Mouse (Mus musculus) intestine, embryonic 14.5 days (tissue): ENCODE results near the gene Zkscan16. TPM values are rescaled to one million over a fixed set of nuclear protein-coding genes. Genes with fewer than 3 reads are reported as not detected.
A peak's percentile ranks its signal among the peaks of the same experiment; 100 is the strongest.

Experiments used
- ATAC-seq: fragments of 200-750 bp; cut with Nextera tagmentation; replicated peaks from 2 replicates; pipeline ENCODE4 v1.8.0; 2017; ENCODE audit warnings: low read depth, moderate number of reproducible peaks, moderate TSS enrichment, moderate library complexity; ENCODE audit not compliant: low FRiP score, low TSS enrichment
- DNase-seq: peaks from one replicate; pipeline ENCODE4 v3.0.0-alpha.2; 2018; ENCODE audit warnings: low spot score
- H3K27ac ChIP-seq: fragments of 300-500 bp; sonication (generic); 2 replicates; pipeline ENCODE4 v1.5.1; 2014; ENCODE audit warnings: low read depth, mild to moderate bottlenecking, control low read depth
- H3K27me3 ChIP-seq: fragments of 300-500 bp; sonication (generic); replicated peaks from 2 replicates; pipeline ENCODE4 v1.6.1; 2014; ENCODE audit warnings: low read length, control low read depth; ENCODE audit not compliant: control insufficient read depth, insufficient read depth
- H3K36me3 ChIP-seq: fragments of 300-500 bp; sonication (generic); 2 replicates; pipeline ENCODE4 v1.6.1; 2014; ENCODE audit warnings: low read length, control low read depth; ENCODE audit not compliant: control insufficient read depth, insufficient read depth
- H3K4me1 ChIP-seq: fragments of 300-500 bp; sonication (generic); replicated peaks from 2 replicates; pipeline ENCODE4 v1.6.1; 2014; ENCODE audit warnings: low read length, control low read depth, mixed read lengths; ENCODE audit not compliant: control insufficient read depth, insufficient read depth
- H3K4me2 ChIP-seq: fragments of 300-500 bp; sonication (generic); 2 replicates; pipeline ENCODE4 v1.6.1; 2014; ENCODE audit warnings: low read length
- H3K4me3 ChIP-seq: fragments of 300-500 bp; sonication (generic); 2 replicates; pipeline ENCODE4 v1.5.1; 2014; ENCODE audit warnings: low read depth, low read length, control low read depth, mixed read lengths
- H3K9ac ChIP-seq: fragments of 300-500 bp; sonication (generic); 2 replicates; pipeline ENCODE4 v1.6.1; 2014; ENCODE audit warnings: mild to moderate bottlenecking, low read length
- H3K9me3 ChIP-seq: fragments of 300-500 bp; sonication (generic); 2 replicates; pipeline ENCODE4 v1.6.1; 2016; ENCODE audit warnings: low read length, control low read depth; ENCODE audit not compliant: control insufficient read depth
- WGBS: fragments of 180-500 bp; shearing (Covaris S2); extraction: QIAGEN DNeasy Blood & Tissue Kit; methylation state at CpG from one replicate; pipeline ENCODE4 v1.1.7; 2014; 5-methylcytosine and 5-hydroxymethylcytosine counted together
- polyA plus RNA-seq: library from polyadenylated mRNA; unstranded; fragments of >200 nt; fragmentation: Nextera tagmentation; extraction: Ambion mirVana; gene quantifications from 2 replicates; pipeline ENCODE4 v1.2.1, GENCODE M21; 2014

Zkscan16 gene
- polyA plus RNA-seq, 1 experiment from 2014 or later, result 0.73 TPM

DNA sequence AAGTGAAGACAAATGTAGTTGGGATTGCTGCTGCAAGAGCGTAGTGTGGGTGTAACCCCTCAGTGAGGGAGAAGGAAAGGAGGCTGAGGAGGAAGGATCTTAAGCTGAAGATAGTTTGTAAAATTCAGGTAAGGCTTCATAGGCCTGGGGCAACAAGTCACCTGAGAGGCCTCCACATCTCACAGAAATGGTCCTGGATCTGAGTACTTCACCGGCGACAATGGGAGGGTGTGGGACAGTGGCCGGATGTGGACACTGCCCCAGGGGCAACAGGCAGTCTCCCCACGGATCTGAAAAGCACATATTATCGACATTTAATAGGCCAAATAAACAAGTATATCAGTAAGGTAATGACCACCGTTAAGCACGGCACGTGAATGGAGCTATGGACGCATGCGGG is 9.2 kb downstream of the Zkscan16 start:
- Histone ChIP-seq H3K27ac (no peak overlapping the region), H3K27me3 (no peaks in the 10 kb centered on the region), H3K9me3 (no peaks in the 10 kb centered on the region), H3K36me3 (0 out of 2 replicates have a peak, but pooled peaks cover 3% of the 10 kb centered on the region), H3K4me2 (no peak overlapping the region), H3K9ac (no peak overlapping the region), H3K4me1 (no peaks in the 10 kb centered on the region), H3K4me3 (no peak overlapping the region)
- DNase-seq (no peak), ATAC-seq (no peak)
- WGBS, result 91% methylated on average over 11 of the region's 11 CpGs

- DNase-seq (no peak), ATAC-seq (no peak)
- Histone ChIP-seq H3K4me1 (no peaks in the 10 kb centered on the region), H3K36me3 (0 out of 2 replicates have a peak, but pooled peaks cover 1% of the 10 kb centered on the region), H3K4me3 (no peak overlapping the region), H3K9me3 (no peaks in the 10 kb centered on the region), H3K4me2 (no peak overlapping the region), H3K27me3 (no peaks in the 10 kb centered on the region), H3K9ac (no peak overlapping the region), H3K27ac (no peak overlapping the region)
- WGBS, result 93% methylated on average over 15 of the region's 15 CpGs
Observed at GRCm38 (mm10) chr4:58961719-58962118, 18.3 kb downstream of the Zkscan16 start.

- DNase-seq (no peak), ATAC-seq (no peak)
- Histone ChIP-seq H3K36me3 (no peaks in the 10 kb centered on the region), H3K27ac (no peak overlapping the region), H3K4me1 (no peaks in the 10 kb centered on the region), H3K9me3 (no peaks in the 10 kb centered on the region), H3K4me2 (no peak overlapping the region), H3K9ac (no peak overlapping the region), H3K27me3 (no peaks in the 10 kb centered on the region), H3K4me3 (no peak overlapping the region)
- 93% methylated on average over 4 of the region's 4 CpGs for WGBS
Observed at GRCm38 (mm10) chr4:58963271-58963670, 19.8 kb downstream of the Zkscan16 start.

- WGBS, result 87% methylated on average over 1 of the region's 1 CpGs
- DNase-seq (no peak), ATAC-seq (no peak)
- no peaks in the 10 kb centered on the region for H3K27me3 ChIP-seq
- no peak overlapping the region for H3K27ac ChIP-seq
- 0 out of 2 replicates have a peak, but pooled peaks cover under 1% of the 10 kb centered on the region for H3K36me3 ChIP-seq
- H3K4me3 ChIP-seq, result no peak overlapping the region
- no peaks in the 10 kb centered on the region for H3K9me3 ChIP-seq
- no peak overlapping the region for H3K9ac ChIP-seq
- no peak overlapping the region for H3K4me2 ChIP-seq
- H3K4me1 ChIP-seq, result no peaks in the 10 kb centered on the region
Observed at GRCm38 (mm10) chr4:58965136-58965535, 21.7 kb downstream of the Zkscan16 start.

GRCm38 (mm10) chr4:58970678-58971077 is 27.2 kb downstream of the Zkscan16 start:
- H3K27ac ChIP-seq, result no peak overlapping the region
- no peaks in the 10 kb centered on the region for H3K4me1 ChIP-seq
- H3K9ac ChIP-seq, result no peak overlapping the region
- no peak for DNase-seq
- no peaks in the 10 kb centered on the region for H3K27me3 ChIP-seq
- 88% methylated on average over 4 of the region's 4 CpGs for WGBS
- no peak overlapping the region for H3K4me2 ChIP-seq
- H3K4me3 ChIP-seq, result no peak overlapping the region
- peaks cover 10% of the 10 kb centered on the region for H3K36me3 ChIP-seq
- no peaks in the 10 kb centered on the region for H3K9me3 ChIP-seq
- ATAC-seq, result no peak

DNA sequence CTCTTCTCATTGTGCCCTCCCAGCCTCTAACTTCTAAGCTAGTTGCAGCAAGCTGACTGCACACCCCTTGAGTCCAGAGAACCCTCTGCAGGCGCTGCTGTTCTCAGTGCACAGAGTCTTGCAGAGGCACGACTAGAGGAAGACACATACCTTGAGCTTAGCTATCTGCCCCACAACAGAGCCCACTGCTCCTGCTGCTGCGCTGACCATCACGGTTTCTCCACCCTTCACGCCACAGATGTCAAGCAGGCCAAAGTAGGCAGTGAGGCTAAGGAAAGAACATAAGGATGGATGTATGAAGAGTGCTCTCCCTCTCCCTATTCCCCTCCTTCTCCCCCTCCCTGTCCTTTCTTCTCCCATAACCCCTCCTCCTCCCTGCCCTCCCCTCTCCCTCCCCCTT is 32.3 kb downstream of the Zkscan16 start:
- DNase-seq (no peak), ATAC-seq (no peak)
- no peaks in the 10 kb centered on the region for H3K27me3 ChIP-seq
- H3K4me3 ChIP-seq, result no peak overlapping the region
- peaks cover 8% of the 10 kb centered on the region for H3K36me3 ChIP-seq
- no peak overlapping the region for H3K4me2 ChIP-seq
- no peak overlapping the region for H3K9ac ChIP-seq
- 76% methylated on average over 5 of the region's 5 CpGs for WGBS
- no peaks in the 10 kb centered on the region for H3K4me1 ChIP-seq
- H3K9me3 ChIP-seq, result no peaks in the 10 kb centered on the region
- H3K27ac ChIP-seq, result no peak overlapping the region

DNA sequence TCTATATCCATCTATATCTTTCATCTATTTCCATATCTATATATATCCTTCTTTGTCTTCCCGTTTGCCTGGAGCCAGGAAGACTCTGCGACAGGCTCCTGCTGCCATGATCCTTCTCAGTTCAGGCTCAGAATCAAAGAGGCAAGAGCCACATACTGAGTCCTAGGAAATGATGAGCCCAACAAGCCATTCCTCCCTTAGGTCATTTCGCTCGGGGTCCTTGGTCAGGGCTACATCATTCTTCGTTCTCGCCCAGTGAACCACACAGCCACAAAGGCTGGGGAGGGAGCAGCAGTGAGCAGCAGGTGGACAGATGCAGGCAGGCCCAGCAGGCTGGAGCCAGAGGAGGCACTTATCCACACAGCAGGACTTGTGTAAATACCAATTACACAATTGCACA is 38.0 kb downstream of the Zkscan16 start:
- Histone ChIP-seq H3K36me3 (0 out of 2 replicates have a peak, but pooled peaks cover 3% of the 10 kb centered on the region), H3K4me1 (no peaks in the 10 kb centered on the region), H3K9ac (no peak overlapping the region), H3K4me3 (no peak overlapping the region), H3K27ac (no peak overlapping the region), H3K4me2 (no peak overlapping the region), H3K9me3 (no peaks in the 10 kb centered on the region), H3K27me3 (no peaks in the 10 kb centered on the region)
- ATAC-seq (no peak), DNase-seq (no peak)
- 91% methylated on average over 6 of the region's 6 CpGs for WGBS

- H3K36me3 ChIP-seq, result 0 out of 2 replicates have a peak, but pooled peaks cover 3% of the 10 kb centered on the region
- no peaks in the 10 kb centered on the region for H3K27me3 ChIP-seq
- H3K4me2 ChIP-seq, result no peak overlapping the region
- no peaks in the 10 kb centered on the region for H3K9me3 ChIP-seq
- H3K9ac ChIP-seq, result no peak overlapping the region
- DNase-seq (no peak), ATAC-seq (no peak)
- no peak overlapping the region for H3K4me3 ChIP-seq
- 83% methylated on average over 8 of the region's 8 CpGs for WGBS
- 0 out of 2 replicates have a peak, but pooled peaks cover 3% of the 10 kb centered on the region for H3K4me1 ChIP-seq
- no peak overlapping the region for H3K27ac ChIP-seq
Observed at GRCm38 (mm10) chr4:58982806-58983205, 39.4 kb downstream of the Zkscan16 start.

DNA sequence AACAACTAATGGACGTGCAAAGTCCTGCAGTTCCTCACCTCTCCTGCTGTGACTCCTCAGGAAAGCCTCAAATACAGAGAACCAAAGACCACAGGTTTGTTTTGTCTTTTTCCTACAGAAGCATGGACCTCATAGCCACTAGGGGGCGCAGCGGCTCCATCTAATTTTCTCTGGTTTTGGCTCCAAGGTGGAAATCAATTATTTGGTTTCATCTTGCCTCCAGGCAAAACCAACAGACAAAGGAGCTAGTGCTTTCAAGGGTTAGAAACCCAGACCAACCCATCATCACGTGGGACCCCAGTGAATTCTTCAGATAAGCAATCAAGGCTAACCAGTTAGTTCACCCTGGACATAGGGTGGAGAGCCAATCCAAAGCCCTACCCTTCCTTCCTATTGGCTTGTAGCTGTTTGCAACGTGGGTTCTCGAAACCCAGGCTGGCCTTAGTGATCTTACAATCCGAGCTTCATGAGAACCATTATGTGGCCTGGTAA is 41.8 kb downstream of the Zkscan16 start:
- 23% methylated on average over 7 of the region's 7 CpGs for WGBS
- peak; percentile 93 for DNase-seq

More for the DNA sequence above, 41.8 kb downstream of the Zkscan16 start:
- H3K4me2 ChIP-seq, result no peak overlapping the region
- H3K27ac ChIP-seq, result no peak overlapping the region
- H3K4me3 ChIP-seq, result no peak overlapping the region
- H3K36me3 ChIP-seq, result no peaks in the 10 kb centered on the region
- H3K4me1 ChIP-seq, result 0 out of 2 replicates have a peak, but pooled peaks cover 4% of the 10 kb centered on the region
- H3K9ac ChIP-seq, result no peak overlapping the region
- ATAC-seq, result peak; percentile 43; the same call in 1 of the 2 replicates
- no peaks in the 10 kb centered on the region for H3K27me3 ChIP-seq
- no peaks in the 10 kb centered on the region for H3K9me3 ChIP-seq
